Mouse (Mus musculus) skeletal muscle tissue, adult 2 months (tissue): Measurements from ENCODE around the gene Cyfip2.

Source experiments
- DNase-seq: peaks from one replicate; pipeline ENCODE4 v3.0.0-alpha.2; 2012; ENCODE audit warnings: low read depth, low spot score

Gene Cyfip2

GRCm38 (mm10) chr11:46308271-46308974, 4.2 kb downstream of the Cyfip2 start:
- no peak for DNase-seq

GRCm38 (mm10) chr11:46307768-46308167, 4.9 kb downstream of the Cyfip2 start:
- no peak for DNase-seq

GRCm38 (mm10) chr11:46306776-46307175, 5.9 kb downstream of the Cyfip2 start:
- DNase-seq = no peak

GRCm38 (mm10) chr11:46305881-46306520, 6.7 kb downstream of the Cyfip2 start:
- no peak for DNase-seq

GRCm38 (mm10) chr11:46304864-46305710, 7.6 kb downstream of the Cyfip2 start:
- DNase-seq = no peak

- no peak for DNase-seq
These were observed 8.6 kb downstream of the Cyfip2 start for GRCm38 (mm10) chr11:46304093-46304492.

- no peak for DNase-seq
These were observed 10.2 kb downstream of the Cyfip2 start for GRCm38 (mm10) chr11:46302471-46302870.

- DNase-seq = no peak
These were observed 10.9 kb downstream of the Cyfip2 start for GRCm38 (mm10) chr11:46301579-46302248.

- no peak for DNase-seq
These were observed 12.8 kb downstream of the Cyfip2 start for GRCm38 (mm10) chr11:46299901-46300300.

GRCm38 (mm10) chr11:46298889-46299785, 13.5 kb downstream of the Cyfip2 start:
- no peak for DNase-seq

GRCm38 (mm10) chr11:46294390-46294789, 18.3 kb downstream of the Cyfip2 start:
- DNase-seq = no peak

- DNase-seq = no peak
These were observed 19.2 kb downstream of the Cyfip2 start for GRCm38 (mm10) chr11:46293491-46293890.

GRCm38 (mm10) chr11:46290988-46291405, 21.7 kb downstream of the Cyfip2 start:
- no peak for DNase-seq

GRCm38 (mm10) chr11:46289561-46289960, 23.1 kb downstream of the Cyfip2 start:
- no peak for DNase-seq

GRCm38 (mm10) chr11:46289022-46289421, 23.6 kb downstream of the Cyfip2 start:
- no peak for DNase-seq

- DNase-seq = no peak
These were observed 24.6 kb downstream of the Cyfip2 start for GRCm38 (mm10) chr11:46288091-46288490.

GRCm38 (mm10) chr11:46286803-46287202, 25.9 kb downstream of the Cyfip2 start:
- DNase-seq = peak; percentile 41

- no peak for DNase-seq
These were observed 28.9 kb downstream of the Cyfip2 start for GRCm38 (mm10) chr11:46283800-46284199.

GRCm38 (mm10) chr11:46282612-46283011, 30.0 kb downstream of the Cyfip2 start:
- DNase-seq = no peak

- no peak for DNase-seq
These were observed 34.0 kb downstream of the Cyfip2 start for GRCm38 (mm10) chr11:46278709-46279108.

- no peak for DNase-seq
These were observed 34.5 kb downstream of the Cyfip2 start for GRCm38 (mm10) chr11:46278140-46278539.
